Mouse (Mus musculus) MEL (cell line): Measurements from ENCODE around the gene Prkaa1. TPM values are rescaled to one million over a fixed set of nuclear protein-coding genes. Genes with fewer than 3 reads are reported as not detected.

ENCODE experiments used
- DNase-seq: peaks from one replicate; pipeline ENCODE4 v3.0.0; 2011; ENCODE audit warnings: low read depth, low spot score
- H3K27ac ChIP-seq: 2 replicates; pipeline ENCODE4 v1.5.1; 2012; ENCODE audit warnings: low read depth, mild to moderate bottlenecking, control low read depth, low read length, moderate library complexity; ENCODE audit not compliant: control insufficient read depth
- H3K27me3 ChIP-seq, 2 experiments: fragments of 150-350 bp in 1 of 2; sonication (generic) in 1 of 2; 2 replicates each; pipeline ENCODE4 v1.6.1; 2012; ENCODE audit warnings: low read length in 2 of 2, mild to moderate bottlenecking in 2 of 2, improper control_type of control experiment in 1 of 2, moderate library complexity in 1 of 2; ENCODE audit not compliant: insufficient read depth in 2 of 2, control insufficient read depth in 1 of 2
- H3K36me3 ChIP-seq, 2 experiments: 2 replicates each; pipeline ENCODE4 v1.6.1; 2012 to 2014; ENCODE audit warnings: low read length in 2 of 2, improper control_type of control experiment in 1 of 2, inconsistent platforms in 1 of 2, mild to moderate bottlenecking in 1 of 2; ENCODE audit not compliant: insufficient read depth in 2 of 2, control insufficient read depth in 1 of 2
- H3K4me1 ChIP-seq, 2 experiments: fragments of 150-350 bp in 1 of 2; sonication (generic) in 1 of 2; 2 replicates each; pipeline ENCODE4 v1.6.1; 2012; ENCODE audit warnings: low read length in 2 of 2, improper control_type of control experiment in 1 of 2, mild to moderate bottlenecking in 1 of 2; ENCODE audit not compliant: insufficient read depth in 2 of 2, control insufficient read depth in 1 of 2
- H3K4me3 ChIP-seq, 2 experiments: fragments of 150-350 bp in 1 of 2; sonication (generic) in 1 of 2; 2 replicates each; pipeline ENCODE4 v1.5.1; 2012; ENCODE audit warnings: low read depth in 2 of 2, low read length in 2 of 2, mild to moderate bottlenecking in 2 of 2, moderate library complexity in 2 of 2, control low read depth in 1 of 2, improper control_type of control experiment in 1 of 2; ENCODE audit not compliant: control insufficient read depth in 1 of 2, insufficient read depth in 1 of 2
- H3K79me2 ChIP-seq: 2 replicates; pipeline ENCODE4 v1.6.1; 2012; ENCODE audit warnings: mild to moderate bottlenecking, low read length, moderate library complexity; ENCODE audit not compliant: control insufficient read depth, poor library complexity, insufficient read depth
- H3K9ac ChIP-seq: 2 replicates; pipeline ENCODE4 v1.6.1; 2012; ENCODE audit warnings: low read depth, mild to moderate bottlenecking, control low read depth, low read length, moderate library complexity; ENCODE audit not compliant: control insufficient read depth, poor library complexity, severe bottlenecking
- H3K9me3 ChIP-seq: fragments of 150-350 bp; sonication (generic); replicated peaks from 2 replicates; pipeline ENCODE4 v1.6.1; 2012; ENCODE audit warnings: mild to moderate bottlenecking, low read length, improper control_type of control experiment, moderate library complexity; ENCODE audit not compliant: insufficient read depth
- BHLHE40 ChIP-seq: IDR thresholded peaks from 2 replicates; pipeline ENCODE4 v1.6.1; 2012; ENCODE audit warnings: low read depth, mild to moderate bottlenecking, inconsistent platforms, low read length, improper control_type of control experiment, borderline replicate concordance
- CHD2 ChIP-seq: IDR thresholded peaks from 2 replicates; pipeline ENCODE4 v1.6.1; 2011; ENCODE audit warnings: low read length, improper control_type of control experiment
- CTCF ChIP-seq, 3 experiments: IDR thresholded peaks in 2 of 3; conservative IDR thresholded peaks in 1 of 3; 2 replicates each; pipeline ENCODE4 v1.5.1; 2011 to 2012; ENCODE audit warnings: low read length in 3 of 3, low read depth in 2 of 3, mild to moderate bottlenecking in 2 of 3, improper control_type of control experiment in 1 of 3, inconsistent platforms in 1 of 3, mixed read lengths in 1 of 3, moderate library complexity in 1 of 3; ENCODE audit not compliant: control insufficient read depth in 1 of 3, insufficient read depth in 1 of 3, poor library complexity in 1 of 3, severe bottlenecking in 1 of 3
- E2F4 ChIP-seq: IDR thresholded peaks from 2 replicates; pipeline ENCODE4 v1.6.1; 2011; ENCODE audit warnings: low read depth, low read length, improper control_type of control experiment, borderline replicate concordance
- ELF1 ChIP-seq: IDR thresholded peaks from 2 replicates; pipeline ENCODE4 v1.6.1; 2014; ENCODE audit warnings: low read depth, mild to moderate bottlenecking, inconsistent platforms, low read length, improper control_type of control experiment, moderate library complexity
- EP300 ChIP-seq, 2 experiments: IDR thresholded peaks; 2 replicates each; pipeline ENCODE4 v1.6.1; 2011; ENCODE audit warnings: improper control_type of control experiment in 2 of 2, low read length in 2 of 2, low read depth in 1 of 2, mild to moderate bottlenecking in 1 of 2
- ETS1 ChIP-seq: IDR thresholded peaks from 2 replicates; pipeline ENCODE4 v1.6.1; 2012; ENCODE audit warnings: low read depth, mild to moderate bottlenecking, inconsistent platforms, low read length, improper control_type of control experiment, moderate library complexity
- GATA1 ChIP-seq: IDR thresholded peaks from 2 replicates; pipeline ENCODE4 v1.6.1; 2011; ENCODE audit warnings: low read depth, low read length, improper control_type of control experiment
- HCFC1 ChIP-seq: IDR thresholded peaks from 2 replicates; pipeline ENCODE4 v1.6.1; 2012; ENCODE audit warnings: low read depth, mild to moderate bottlenecking, inconsistent platforms, low read length, improper control_type of control experiment, moderate library complexity
- JUND ChIP-seq: IDR thresholded peaks from 2 replicates; pipeline ENCODE4 v1.6.1; 2011; ENCODE audit warnings: low read depth, mild to moderate bottlenecking, improper control_type of control experiment, low read length
- KAT2A ChIP-seq: conservative IDR thresholded peaks from 2 replicates; pipeline ENCODE4 v1.6.1; 2012; ENCODE audit warnings: low read depth, low read length, improper control_type of control experiment, inconsistent platforms
- MAFK ChIP-seq: IDR thresholded peaks from 2 replicates; pipeline ENCODE4 v1.6.1; 2011; ENCODE audit warnings: low read depth, mild to moderate bottlenecking, low read length, improper control_type of control experiment, borderline replicate concordance
- MAX ChIP-seq: IDR thresholded peaks from 2 replicates; pipeline ENCODE4 v1.6.1; 2011; ENCODE audit warnings: low read length, improper control_type of control experiment
- MAZ ChIP-seq: IDR thresholded peaks from 2 replicates; pipeline ENCODE4 v1.6.1; 2012; ENCODE audit warnings: low read depth, mild to moderate bottlenecking, inconsistent platforms, low read length, improper control_type of control experiment
- MXI1 ChIP-seq: IDR thresholded peaks from 2 replicates; pipeline ENCODE4 v1.6.1; 2011; ENCODE audit warnings: mild to moderate bottlenecking, low read depth, low read length, improper control_type of control experiment
- MYC ChIP-seq: IDR thresholded peaks from 2 replicates; pipeline ENCODE4 v1.6.1; 2011; ENCODE audit warnings: low read depth, mild to moderate bottlenecking, low read length, improper control_type of control experiment, moderate library complexity
- NELFE ChIP-seq: IDR thresholded peaks from 2 replicates; pipeline ENCODE4 v1.6.1; 2011; ENCODE audit warnings: low read depth, low read length, improper control_type of control experiment
- POLR2A ChIP-seq, 2 experiments: IDR thresholded peaks; 2 replicates each; pipeline ENCODE4 v1.6.1; 2011 to 2012; ENCODE audit warnings: low read length in 2 of 2, mild to moderate bottlenecking in 2 of 2, control low read depth in 1 of 2, improper control_type of control experiment in 1 of 2, low read depth in 1 of 2, moderate library complexity in 1 of 2; ENCODE audit not compliant: control insufficient read depth in 1 of 2, insufficient read depth in 1 of 2, poor library complexity in 1 of 2
- POLR2AphosphoS2 ChIP-seq: IDR thresholded peaks from 2 replicates; pipeline ENCODE4 v1.6.1; 2011; ENCODE audit warnings: low read length, improper control_type of control experiment
- POLR2AphosphoS5 ChIP-seq: IDR thresholded peaks from 2 replicates; pipeline ENCODE4 v1.6.1; 2012; ENCODE audit warnings: low read depth, borderline replicate concordance, mild to moderate bottlenecking, inconsistent platforms, low read length, moderate library complexity, mixed read lengths
- RCOR1 ChIP-seq: IDR thresholded peaks from 2 replicates; pipeline ENCODE4 v1.6.1; 2012; ENCODE audit warnings: low read depth, mild to moderate bottlenecking, inconsistent platforms, low read length, improper control_type of control experiment
- SIN3A ChIP-seq: IDR thresholded peaks from 2 replicates; pipeline ENCODE4 v1.6.1; 2012; ENCODE audit warnings: low read length, improper control_type of control experiment, inconsistent platforms
- TAL1 ChIP-seq: IDR thresholded peaks from 2 replicates; pipeline ENCODE4 v1.6.1; 2012; ENCODE audit warnings: mild to moderate bottlenecking, inconsistent platforms, low read length, moderate library complexity, mixed read lengths
- TBP ChIP-seq: IDR thresholded peaks from 2 replicates; pipeline ENCODE4 v1.8.0; 2011; ENCODE audit warnings: low read depth, low read length, improper control_type of control experiment
- USF2 ChIP-seq, 2 experiments: IDR thresholded peaks; 2 replicates each; pipeline ENCODE4 v1.6.1; 2011 to 2012; ENCODE audit warnings: improper control_type of control experiment in 2 of 2, low read length in 2 of 2, borderline replicate concordance in 1 of 2, inconsistent platforms in 1 of 2, low read depth in 1 of 2, mild to moderate bottlenecking in 1 of 2; ENCODE audit not compliant: insufficient read depth in 1 of 2
- ZC3H11A ChIP-seq: IDR thresholded peaks from 2 replicates; pipeline ENCODE4 v1.6.1; 2012; ENCODE audit warnings: low read depth, mild to moderate bottlenecking, inconsistent platforms, low read length, improper control_type of control experiment
- ZKSCAN1 ChIP-seq: IDR thresholded peaks from 2 replicates; pipeline ENCODE4 v1.6.1; 2012; ENCODE audit warnings: low read depth, mild to moderate bottlenecking, inconsistent platforms, low read length, improper control_type of control experiment, moderate library complexity
- ZMIZ1 ChIP-seq: IDR thresholded peaks from 2 replicates; pipeline ENCODE4 v1.6.1; 2012; ENCODE audit warnings: low read depth, mild to moderate bottlenecking, inconsistent platforms, low read length, improper control_type of control experiment, moderate library complexity
- ZNF384 ChIP-seq: IDR thresholded peaks from 2 replicates; pipeline ENCODE4 v1.6.1; 2012; ENCODE audit warnings: low read depth, mild to moderate bottlenecking, inconsistent platforms, low read length, improper control_type of control experiment
- polyA plus RNA-seq, 2 experiments: library from polyadenylated mRNA; stranded (reverse) in 1 of 2; unstranded in 1 of 2; fragments of >175 nt in 1 of 2; fragments of >200 nt in 1 of 2; gene quantifications; 2 replicates each; pipeline versions ENCODE4 v1.2.1 to v1.2.4; 2012; ENCODE audit warnings: low replicate concordance in 2 of 2, low read depth in 1 of 2; ENCODE audit not compliant: insufficient read length in 2 of 2, insufficient read depth in 1 of 2, missing spikeins in 1 of 2
- total RNA-seq: library from RNA; depleted of rRNA; stranded (reverse); fragments of 300-350 nt; gene quantifications from 2 replicates; pipeline ENCODE4 v1.2.3, GENCODE M21; 2012

The Prkaa1 gene
- total and polyA plus RNA-seq, 3 experiments, result 18.3 to 23.0 TPM; not detected in 1

GRCm38 (mm10) chr15:5115173-5115572 is 28.5 kb upstream of the Prkaa1 start:
- peaks cover 2 to 16% of the 10 kb centered on the region in 2 experiments; a peak in 3 of 4 replicates for H3K4me1 ChIP-seq

DNA sequence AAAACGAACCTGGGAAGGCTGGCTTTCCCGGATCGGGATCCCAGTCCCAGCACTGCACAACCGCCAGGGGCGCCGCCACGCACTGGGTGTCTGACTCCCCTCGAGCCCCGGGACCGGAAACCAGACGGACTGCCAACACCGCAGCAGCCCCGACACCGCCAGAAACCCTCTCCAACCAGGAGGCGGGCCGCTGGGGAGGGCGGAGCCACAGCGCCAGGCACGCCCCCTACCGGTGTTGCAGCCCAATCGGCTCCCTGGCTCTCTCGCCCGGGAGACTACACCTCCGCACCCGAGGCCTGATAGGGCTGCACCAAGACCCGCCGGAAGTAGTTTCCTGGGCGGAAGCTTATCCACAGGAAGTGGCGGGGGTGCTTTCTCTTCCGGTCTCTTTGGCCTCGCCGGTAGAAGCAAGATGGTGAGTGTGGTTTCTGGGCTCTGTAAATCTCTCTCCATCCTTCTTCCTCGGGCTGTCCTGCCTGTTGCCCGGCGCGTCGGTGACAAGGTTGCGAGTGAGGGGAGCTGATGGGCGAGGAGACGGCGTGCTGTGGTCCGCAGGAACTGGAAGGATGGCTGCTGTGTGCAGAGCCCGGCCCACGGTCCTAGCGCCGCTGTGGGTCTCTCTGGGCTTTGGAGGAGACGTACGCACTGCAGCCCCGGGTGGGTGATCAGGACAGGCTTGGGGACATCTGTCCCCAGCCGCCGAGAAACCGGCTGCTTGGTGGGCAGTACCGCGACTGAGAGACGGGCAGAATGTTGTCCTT is 27.2 kb upstream of the Prkaa1 start, which contains the start of gene Rpl37:
Gene Rpl37, plus strand, starts transcription at position 376 of the 761 bp plus-strand sequence.
- Histone ChIP-seq H3K79me2 (peaks cover 36% of the 10 kb centered on the region), H3K36me3 (peaks cover 25 to 37% of the 10 kb centered on the region in 2 experiments), H3K27me3 (no peaks in the 10 kb centered on the region), H3K9ac (peak within 1 kb of the TSS; percentile 96), H3K4me3 (peak within 1 kb of the TSS; percentile 85 to 97), H3K9me3 (no peaks in the 10 kb centered on the region), H3K4me1 (peaks cover 2 to 16% of the 10 kb centered on the region in 2 experiments; a peak in 3 of 4 replicates), H3K27ac (peak within 1 kb of the TSS; percentile 83)
- DNase-seq, result peak; percentile 98
- TF ChIP-seq ELF1 (peak; percentile 93), RCOR1 (no peak; the same call in 1 of the 2 replicates), ZMIZ1 (peak; percentile 85), CTCF (IDR thresholded peaks at IDR 0.05 in 2 of 3, conservative IDR thresholded peaks at IDR 0.05 in 1 of 3; ENCODE audit: control insufficient read depth in 1 of 3, insufficient read depth in 1 of 3, low read depth in 2 of 3, low read length in 3 of 3, poor library complexity in 1 of 3, severe bottlenecking in 1 of 3) (peak in 2 of 3 experiments; percentile 48 to 53; a peak in 5 of 6 replicates), MAFK (no peak), NELFE (peak; percentile 91), CHD2 (no peak; the same call in 1 of the 2 replicates), EP300 (IDR thresholded peaks at IDR 0.05; ENCODE audit: low read depth in 1 of 2, low read length in 2 of 2) (peak in 1 of 2 experiments; percentile 51; a peak in 2 of 4 replicates), JUND (0 out of 2 replicates have a peak, but pooled peaks have one; percentile 21), MYC (peak; percentile 98), ZKSCAN1 (no peak), MAX (peak; percentile 84), POLR2AphosphoS2 (peak; percentile 81), POLR2A (IDR thresholded peaks at IDR 0.05; ENCODE audit: control insufficient read depth in 1 of 2, insufficient read depth in 1 of 2, low read depth in 1 of 2, low read length in 2 of 2, poor library complexity in 1 of 2) (peak; percentile 78 to 91), GATA1 (peak; percentile 50; the same call in 1 of the 2 replicates), KAT2A (peak; percentile 84), HCFC1 (peak; percentile 95), TBP (peak; percentile 96), MXI1 (peak; percentile 31; the same call in 1 of the 2 replicates), SIN3A (peak; percentile 75), MAZ (peak; percentile 52; the same call in 1 of the 2 replicates)

More at GRCm38 (mm10) chr15:5115173-5115572, 28.5 kb upstream of the Prkaa1 start:
- Histone ChIP-seq H3K36me3 (peaks cover 23 to 36% of the 10 kb centered on the region in 2 experiments), H3K9ac (peak overlapping the region; percentile 93), H3K9me3 (no peaks in the 10 kb centered on the region), H3K27ac (no peak overlapping the region), H3K4me3 (peak overlapping the region; percentile 25 to 83), H3K27me3 (no peaks in the 10 kb centered on the region), H3K79me2 (peaks cover 35% of the 10 kb centered on the region)
- TF ChIP-seq USF2 (IDR thresholded peaks at IDR 0.05; ENCODE audit: borderline replicate concordance in 1 of 2, insufficient read depth in 1 of 2, low read depth in 1 of 2, low read length in 2 of 2) (no peak), BHLHE40 (no peak), JUND (no peak), MYC (no peak), ZC3H11A (no peak), TAL1 (no peak), HCFC1 (no peak), ETS1 (no peak), POLR2AphosphoS2 (no peak), ZNF384 (no peak), E2F4 (no peak), CHD2 (no peak), RCOR1 (no peak), MAZ (no peak), POLR2AphosphoS5 (no peak), SIN3A (no peak), MAX (no peak)
- no peak for DNase-seq
